Mouse (Mus musculus) intestine, postnatal 0 days (tissue): ENCODE results near the gene Abcf3. TPM values are rescaled to one million over a fixed set of nuclear protein-coding genes. Genes with fewer than 3 reads are reported as not detected.

Experiments used
- ATAC-seq: fragments of 200-750 bp; cut with Nextera tagmentation; 2 replicates; pipeline ENCODE4 v1.8.0; 2017; ENCODE audit warnings: mild to moderate bottlenecking, moderate TSS enrichment, moderate library complexity
- H3K27ac ChIP-seq: fragments of 300-500 bp; sonication (generic); 2 replicates; pipeline ENCODE4 v1.5.1; 2014; ENCODE audit warnings: mild to moderate bottlenecking, low read depth, low read length, moderate library complexity
- H3K27me3 ChIP-seq: fragments of 300-500 bp; sonication (generic); replicated peaks from 2 replicates; pipeline ENCODE4 v1.6.1; 2014; ENCODE audit warnings: low read length, mixed read lengths; ENCODE audit not compliant: control insufficient read depth, insufficient read depth
- H3K36me3 ChIP-seq: fragments of 300-500 bp; sonication (generic); 2 replicates; pipeline ENCODE4 v1.6.1; 2014; ENCODE audit warnings: mild to moderate bottlenecking, moderate library complexity; ENCODE audit not compliant: control insufficient read depth, insufficient read depth
- H3K4me1 ChIP-seq: fragments of 300-500 bp; sonication (generic); replicated peaks from 2 replicates; pipeline ENCODE4 v1.6.1; 2014; ENCODE audit warnings: antibody characterized with exemption, low read length, mixed read lengths; ENCODE audit not compliant: control insufficient read depth, insufficient read depth
- H3K4me2 ChIP-seq: fragments of 300-500 bp; sonication (generic); replicated peaks from 2 replicates; pipeline ENCODE4 v1.6.1; 2014; ENCODE audit warnings: low read depth, mild to moderate bottlenecking, moderate library complexity
- H3K4me3 ChIP-seq: fragments of 300-500 bp; sonication (generic); 2 replicates; pipeline ENCODE4 v1.5.1; 2014; ENCODE audit warnings: low read depth, low read length
- H3K9ac ChIP-seq: fragments of 300-500 bp; sonication (generic); 2 replicates; pipeline ENCODE4 v1.6.1; 2014; ENCODE audit warnings: mild to moderate bottlenecking, low read depth, low read length
- H3K9me3 ChIP-seq: fragments of 300-500 bp; sonication (generic); 2 replicates; pipeline ENCODE4 v1.6.1; 2016; ENCODE audit warnings: mixed run types; ENCODE audit not compliant: control insufficient read depth
- CTCF ChIP-seq: sonication (generic); IDR thresholded peaks from 2 replicates; pipeline ENCODE4 v1.5.1; 2016; ENCODE audit warnings: low read depth, mild to moderate bottlenecking, control low read depth, antibody characterized with exemption, moderate library complexity
- WGBS: fragments of 180-500 bp; shearing (Covaris S2); extraction: QIAGEN DNeasy Blood & Tissue Kit; methylation state at CpG from one replicate; pipeline ENCODE4 v1.1.7; 2014; 5-methylcytosine and 5-hydroxymethylcytosine counted together
- polyA plus RNA-seq: library from polyadenylated mRNA; unstranded; fragments of >200 nt; fragmentation: Nextera tagmentation; extraction: Ambion mirVana; gene quantifications from 2 replicates; pipeline ENCODE4 v1.2.1, GENCODE M21; 2015

Abcf3 gene
- polyA plus RNA-seq, 1 experiment from 2014 or later, result 47.0 TPM

DNA sequence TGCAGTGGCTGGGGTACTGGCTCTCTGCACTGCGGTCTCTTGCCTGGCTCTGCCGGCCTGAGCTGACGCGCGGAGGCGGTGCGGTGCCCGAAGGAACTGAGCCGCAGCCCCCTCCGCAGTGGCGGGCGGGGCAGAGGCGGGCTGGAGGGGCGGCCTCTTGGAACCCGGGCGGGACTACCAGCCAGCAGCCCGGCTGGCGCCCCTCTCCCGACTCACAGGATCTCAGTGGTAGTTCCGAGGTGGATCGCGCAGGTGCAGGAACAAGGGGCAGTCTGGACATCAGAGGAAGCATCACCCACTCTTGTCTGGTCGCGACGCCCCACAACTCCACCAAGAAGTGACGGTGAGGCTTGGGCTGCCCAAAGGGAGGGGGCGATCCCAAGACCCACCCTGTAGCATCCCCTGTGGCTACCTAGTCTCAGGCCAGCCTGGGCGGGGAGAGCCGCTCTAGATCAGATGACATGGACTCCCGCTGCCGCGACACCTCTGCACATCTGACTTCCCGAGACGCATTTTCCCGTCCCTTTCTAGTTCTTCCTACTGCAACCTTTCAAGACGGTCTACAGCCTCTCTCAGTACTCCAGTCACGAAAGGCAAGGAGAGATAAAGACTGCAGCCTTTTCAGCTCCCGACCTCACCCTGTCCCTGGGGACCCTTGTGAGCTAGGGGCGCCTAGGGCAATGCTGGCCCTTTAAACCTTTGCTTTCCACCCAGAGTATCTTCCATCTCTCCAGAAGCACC lies 41.7 kb downstream of the Abcf3 start:
- H3K4me2 ChIP-seq, result peak overlapping the region; percentile 80
- TF ChIP-seq CTCF, result no peak
- no peaks in the 10 kb centered on the region; the same call in 1 of the 2 replicates for H3K36me3 ChIP-seq
- H3K9ac ChIP-seq, result no peak overlapping the region
- H3K27ac ChIP-seq, result no peak overlapping the region
- H3K27me3 ChIP-seq, result peaks cover 35% of the 10 kb centered on the region
- H3K9me3 ChIP-seq, result no peaks in the 10 kb centered on the region
- H3K4me1 ChIP-seq, result 0 out of 2 replicates have a peak, but pooled peaks cover 10% of the 10 kb centered on the region
- peak; percentile 35 for ATAC-seq
- peak overlapping the region; percentile 42 for H3K4me3 ChIP-seq
- under 1% methylated on average over 38 of the region's 39 CpGs for WGBS

DNA sequence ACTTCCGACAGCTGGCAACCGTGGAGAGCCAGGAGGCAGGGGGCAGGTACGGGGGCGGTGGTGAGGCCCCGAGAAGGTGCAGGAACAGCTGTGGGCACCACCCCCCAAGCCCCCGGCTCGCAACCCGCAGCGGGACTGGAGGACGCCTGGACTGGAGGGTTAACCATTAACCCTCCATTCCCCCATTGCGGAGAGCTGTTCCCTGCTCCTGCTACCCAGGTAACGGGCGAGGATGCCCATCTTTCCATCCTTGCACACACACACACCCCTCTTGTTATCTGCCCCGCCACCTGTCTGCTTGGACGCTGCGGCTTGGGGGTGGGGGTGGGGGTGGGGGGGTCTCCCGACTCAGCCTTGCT lies 42.3 kb downstream of the Abcf3 start:
- Histone ChIP-seq H3K9me3 (no peaks in the 10 kb centered on the region), H3K4me2 (peak overlapping the region; percentile 80), H3K36me3 (no peaks in the 10 kb centered on the region; the same call in 1 of the 2 replicates), H3K27ac (no peak overlapping the region), H3K9ac (no peak overlapping the region), H3K4me1 (0 out of 2 replicates have a peak, but pooled peaks cover 10% of the 10 kb centered on the region), H3K4me3 (peak overlapping the region; percentile 42), H3K27me3 (peaks cover 35% of the 10 kb centered on the region)
- ATAC-seq, result no peak
- WGBS, result 1% methylated on average over 17 of the region's 17 CpGs
- no peak for TF ChIP-seq CTCF

DNA sequence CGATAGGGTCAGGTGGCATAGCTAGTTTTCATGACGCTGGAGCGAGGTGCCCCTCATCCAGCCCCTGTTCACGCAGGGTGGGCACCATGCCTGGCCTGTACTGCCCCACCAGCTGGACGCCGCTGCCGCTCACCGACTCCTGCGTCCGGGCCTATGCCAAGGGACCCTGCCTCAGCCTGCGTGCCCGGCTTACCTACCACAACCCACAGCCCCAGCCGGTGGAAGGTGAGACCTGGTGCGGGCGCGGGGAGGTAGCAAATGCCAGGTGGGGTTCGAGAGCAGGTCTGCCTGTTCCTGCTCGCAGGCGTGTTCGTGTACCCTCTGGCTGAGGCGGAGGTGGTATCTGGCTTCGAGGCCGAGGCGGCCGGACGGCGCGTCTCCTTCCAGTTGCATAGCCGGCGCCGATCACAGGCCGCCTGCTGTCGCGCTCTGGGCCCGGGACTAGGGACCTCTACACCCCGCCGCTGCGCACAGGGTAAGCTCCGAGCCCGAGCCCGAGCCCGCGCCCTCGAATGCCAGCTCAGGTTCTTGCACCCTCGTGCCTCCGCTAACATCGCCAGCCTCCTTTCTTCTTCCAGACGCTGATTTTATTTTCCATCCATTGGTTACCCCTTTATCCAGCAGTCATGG lies 42.8 kb downstream of the Abcf3 start:
- Histone ChIP-seq H3K4me2 (peak overlapping the region; percentile 80; the same call in 1 of the 2 replicates), H3K27ac (no peak overlapping the region), H3K9ac (no peak overlapping the region), H3K4me1 (0 out of 2 replicates have a peak, but pooled peaks cover 10% of the 10 kb centered on the region), H3K27me3 (peaks cover 35% of the 10 kb centered on the region), H3K36me3 (no peaks in the 10 kb centered on the region; the same call in 1 of the 2 replicates), H3K9me3 (no peaks in the 10 kb centered on the region), H3K4me3 (peak overlapping the region; percentile 42)
- WGBS, result 13% methylated on average over 48 of the region's 48 CpGs
- ATAC-seq, result no peak
- no peak for TF ChIP-seq CTCF

DNA sequence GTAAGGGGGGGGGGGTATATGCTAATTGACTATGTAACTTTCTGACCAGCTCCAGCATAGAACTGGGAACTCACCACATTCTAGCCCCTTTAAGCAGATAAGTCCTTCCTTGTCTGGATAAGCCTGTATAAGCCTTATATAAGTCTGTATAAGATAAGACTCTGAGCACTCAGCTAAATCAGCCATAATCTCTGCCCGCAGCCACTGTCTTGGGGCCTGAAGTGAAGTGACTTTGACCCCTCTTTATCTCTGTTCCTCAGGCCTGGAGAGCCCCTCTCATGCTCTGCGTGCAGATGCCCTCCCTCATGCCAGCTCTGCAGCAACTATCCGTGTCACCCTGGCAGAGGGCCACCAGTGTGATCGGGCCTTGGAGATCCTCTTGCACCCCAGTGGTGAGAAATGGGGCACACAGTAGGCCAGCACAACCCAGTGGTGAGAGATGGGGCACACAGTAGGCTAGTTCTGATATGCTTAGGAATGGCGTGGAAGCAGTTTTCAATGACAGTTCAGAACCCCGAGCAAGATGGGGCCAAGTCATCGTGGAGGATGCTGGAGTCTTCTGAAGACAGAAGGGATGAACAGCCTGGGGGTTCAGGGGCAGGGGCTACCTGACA lies 46.8 kb downstream of the Abcf3 start:
- no peak overlapping the region for H3K4me2 ChIP-seq
- WGBS, result 43% methylated on average over 7 of the region's 7 CpGs
- H3K36me3 ChIP-seq, result no peaks in the 10 kb centered on the region
- H3K27ac ChIP-seq, result no peak overlapping the region
- H3K27me3 ChIP-seq, result peaks cover 20% of the 10 kb centered on the region
- TF ChIP-seq CTCF, result no peak
- no peak overlapping the region for H3K4me3 ChIP-seq
- H3K9ac ChIP-seq, result no peak overlapping the region
- peak; percentile 51; the same call in 1 of the 2 replicates for ATAC-seq
- H3K9me3 ChIP-seq, result no peaks in the 10 kb centered on the region
- H3K4me1 ChIP-seq, result 0 out of 2 replicates have a peak, but pooled peaks cover under 1% of the 10 kb centered on the region

DNA sequence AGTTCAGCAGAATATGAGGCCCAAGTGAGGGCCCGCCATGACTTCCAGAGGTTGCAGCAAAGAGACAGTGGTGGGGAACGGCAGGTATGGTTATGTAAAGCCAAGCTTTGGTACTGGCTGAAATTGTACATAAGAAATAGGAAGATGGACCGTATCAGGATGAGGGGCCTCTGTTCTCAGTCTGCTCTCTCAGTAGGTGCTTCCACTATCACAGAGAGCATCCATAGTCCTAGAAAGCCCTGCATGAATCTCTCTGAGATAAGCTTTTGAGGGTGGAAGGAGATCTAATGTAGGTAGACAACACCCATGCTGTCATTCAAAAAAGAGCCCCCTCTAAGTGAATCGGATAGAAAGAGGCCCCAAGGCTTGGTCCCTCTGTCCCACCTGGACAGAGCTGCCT lies 47.4 kb downstream of the Abcf3 start:
- no peak for ATAC-seq
- Histone ChIP-seq H3K9ac (no peak overlapping the region), H3K9me3 (no peaks in the 10 kb centered on the region), H3K27ac (no peak overlapping the region), H3K4me1 (no peaks in the 10 kb centered on the region), H3K4me3 (no peak overlapping the region), H3K4me2 (no peak overlapping the region), H3K27me3 (peaks cover 14% of the 10 kb centered on the region), H3K36me3 (no peaks in the 10 kb centered on the region)
- no peak for TF ChIP-seq CTCF
- WGBS, result 89% methylated on average over 4 of the region's 4 CpGs
